ENCODE assay signal across 24 mouse cellular contexts in genomic region chr12:111267673-111268325, GRCm38 (mm10). TPM values are rescaled to one million over a fixed set of nuclear protein-coding genes. Genes with fewer than 3 reads are reported as not detected.
DNase-seq lines count a peak whose midpoint lies in the region; ATAC-seq and TF ChIP-seq lines count a peak whose summit lies in the region.
"Had no signal": no experiment of that assay in that cellular context is flagged by ENCODE, and none has a peak within 500 bp of the region (broad histone marks: within the 10 kb centered on the region; RNA-seq: fewer than 3 reads in every experiment).

No protein-coding gene starts in this region.

- H3K27me3 ChIP-seq in hindbrain, embryonic 10.5 days (ENCODE audit: insufficient read depth, poor library complexity, severe bottlenecking) = peaks cover 43% of the 10 kb centered on the region
- H3K27me3 ChIP-seq in hindbrain, postnatal 0 days (ENCODE audit: insufficient read depth, low read length) = peaks cover 20% of the 10 kb centered on the region
- H3K27me3 ChIP-seq in liver, embryonic 15.5 days = peaks cover 39% of the 10 kb centered on the region
- H3K27me3 ChIP-seq in stomach, embryonic 15.5 days (replicated peaks) = peaks cover 37% of the 10 kb centered on the region
- H3K27me3 ChIP-seq in thymus, adult 2 months (ENCODE audit: control insufficient read depth, insufficient read depth, low read length) = peaks cover 3% of the 10 kb centered on the region; the same call in 1 of the 2 replicates
- H3K27me3 ChIP-seq: CH12.LX had no signal

- peaks cover 48% of the 10 kb centered on the region for H3K4me1 ChIP-seq in hindbrain, embryonic 10.5 days (replicated peaks)
- H3K4me1 ChIP-seq in hindbrain, postnatal 0 days (ENCODE audit: insufficient read depth, low read length) = no peaks in the 10 kb centered on the region
- peaks cover 66% of the 10 kb centered on the region for H3K4me1 ChIP-seq in liver, embryonic 15.5 days (replicated peaks)
- H3K4me1 ChIP-seq in stomach, embryonic 15.5 days = peaks cover 14% of the 10 kb centered on the region; the same call in 1 of the 2 replicates
- no peaks in the 10 kb centered on the region for H3K4me1 ChIP-seq in thymus, adult 2 months (replicated peaks; ENCODE audit: control insufficient read depth, insufficient read depth, low read length)
- H3K4me1 ChIP-seq: embryonic facial prominence, embryonic 12.5 days had no signal

- TF ChIP-seq POLR2A in thymus, adult 2 months (IDR thresholded peaks at IDR 0.05; ENCODE audit: control insufficient read depth, extremely low read depth, insufficient read depth, low read length, poor library complexity) = no peak

- peak overlapping the region; percentile 50; the same call in 1 of the 2 replicates for H3K27ac ChIP-seq in hindbrain, embryonic 10.5 days
- H3K27ac ChIP-seq in hindbrain, postnatal 0 days = no peak overlapping the region
- H3K27ac ChIP-seq in liver, embryonic 15.5 days (replicated peaks) = peak overlapping the region; percentile 78
- no peak overlapping the region for H3K27ac ChIP-seq in stomach, embryonic 15.5 days
- H3K27ac ChIP-seq in thymus, adult 2 months (ENCODE audit: control insufficient read depth, insufficient read depth, low read length) = no peak overlapping the region
- H3K27ac ChIP-seq: embryonic facial prominence, embryonic 12.5 days; heart, embryonic 13.5 days; hindbrain, embryonic 14.5 days had no signal

- H3K9me3 ChIP-seq in hindbrain, embryonic 10.5 days = no peaks in the 10 kb centered on the region
- H3K9me3 ChIP-seq in hindbrain, postnatal 0 days (ENCODE audit: low read length) = no peaks in the 10 kb centered on the region
- no peaks in the 10 kb centered on the region for H3K9me3 ChIP-seq in liver, embryonic 15.5 days (replicated peaks)
- H3K9me3 ChIP-seq in stomach, embryonic 15.5 days = no peaks in the 10 kb centered on the region
- H3K9me3 ChIP-seq: embryonic facial prominence, embryonic 12.5 days; heart, embryonic 13.5 days had no signal

- no peak for DNase-seq in hindbrain, embryonic 10.5 days (ENCODE audit: low spot score)
- no peak for DNase-seq in hindbrain, postnatal 0 days (ENCODE audit: low spot score)
- DNase-seq in c-Kit-positive CD71-positive TER-119-negative erythroid progenitor cells, embryonic 14.5 days (ENCODE audit: low read depth) = peak; percentile 55
- DNase-seq in frontal cortex, adult 2 months (ENCODE audit: extremely low spot score in 1 of 2, low spot score in 1 of 2) = no peak
- DNase-seq in Muller cell, postnatal 12 days (ENCODE audit: inconsistent ontology term) = no peak
- no peak for DNase-seq in thymus, adult 2 months
- DNase-seq: cerebellum, adult 9-10 months; gastrocnemius, postnatal 14 days; heart, adult 18-20 months; kidney, postnatal 10 days; lung, postnatal 14 days; retina, postnatal 1 day; right cerebral cortex, postnatal 4 days; thymus, postnatal 25 days had no signal

- no peak for ATAC-seq in hindbrain, postnatal 0 days
- ATAC-seq in liver, embryonic 15.5 days (ENCODE audit: insufficient read depth) = peak; percentile 85
- peak; percentile 34; the same call in 1 of the 2 replicates for ATAC-seq in stomach, embryonic 15.5 days (ENCODE audit: insufficient read depth, low FRiP score, low read depth)
- ATAC-seq: intestine, embryonic 16.5 days had no signal

- no peak overlapping the region for H3K4me3 ChIP-seq in hindbrain, embryonic 10.5 days
- H3K4me3 ChIP-seq in hindbrain, postnatal 0 days (ENCODE audit: low read length) = no peak overlapping the region
- H3K4me3 ChIP-seq in liver, embryonic 15.5 days (replicated peaks) = no peak overlapping the region
- H3K4me3 ChIP-seq in stomach, embryonic 15.5 days (replicated peaks) = no peak overlapping the region
- no peak overlapping the region for H3K4me3 ChIP-seq in thymus, adult 2 months (ENCODE audit: control insufficient read depth, insufficient read depth, low read length)
- H3K4me3 ChIP-seq: embryonic facial prominence, embryonic 12.5 days; heart, embryonic 13.5 days had no signal

- no peak for TF ChIP-seq CTCF in hindbrain, postnatal 0 days (IDR thresholded peaks at IDR 0.05; ENCODE audit: low read depth)
- no peak for TF ChIP-seq CTCF in thymus, adult 2 months (IDR thresholded peaks at IDR 0.05; ENCODE audit: borderline replicate concordance, control insufficient read depth, extremely low read depth, insufficient read depth, low read length, poor library complexity)

- no peak overlapping the region for H3K9ac ChIP-seq in hindbrain, postnatal 0 days (replicated peaks; ENCODE audit: low read length)
- H3K9ac ChIP-seq in liver, embryonic 15.5 days = no peak overlapping the region
- no peak overlapping the region for H3K9ac ChIP-seq in stomach, embryonic 15.5 days
- H3K9ac ChIP-seq: embryonic facial prominence, embryonic 12.5 days; heart, embryonic 13.5 days; hindbrain, embryonic 14.5 days had no signal

- H3K36me3 ChIP-seq in hindbrain, embryonic 10.5 days = peaks cover 38% of the 10 kb centered on the region
- H3K36me3 ChIP-seq in hindbrain, postnatal 0 days (ENCODE audit: insufficient read depth, low read length) = peaks cover 9% of the 10 kb centered on the region
- H3K36me3 ChIP-seq in liver, embryonic 15.5 days (replicated peaks) = peaks cover 5% of the 10 kb centered on the region; the same call in 1 of the 2 replicates
- 0 out of 2 replicates have a peak, but pooled peaks cover 2% of the 10 kb centered on the region for H3K36me3 ChIP-seq in stomach, embryonic 15.5 days
- no peaks in the 10 kb centered on the region for H3K36me3 ChIP-seq in thymus, adult 2 months (ENCODE audit: control insufficient read depth, insufficient read depth, low read length)

- WGBS in hindbrain, embryonic 10.5 days = 69% methylated on average over 4 of the region's 4 CpGs
- WGBS in hindbrain, postnatal 0 days = 78% methylated on average over 4 of the region's 4 CpGs
- WGBS in liver, embryonic 15.5 days (ENCODE audit: insufficient replicate concordance) = 21% methylated on average over 4 of the region's 4 CpGs
- 58% methylated on average over 4 of the region's 4 CpGs for WGBS in stomach, embryonic 15.5 days
- WGBS in thymus, adult 2 months = 94% methylated on average over 4 of the region's 4 CpGs

- no peak overlapping the region for H3K4me2 ChIP-seq in hindbrain, postnatal 0 days (ENCODE audit: low read depth, low read length)
- peak overlapping the region; percentile 55 for H3K4me2 ChIP-seq in liver, embryonic 15.5 days
- no peak overlapping the region for H3K4me2 ChIP-seq in stomach, embryonic 15.5 days
- H3K4me2 ChIP-seq: embryonic facial prominence, embryonic 12.5 days; heart, embryonic 13.5 days; hindbrain, embryonic 14.5 days had no signal

RNA-seq across cellular contexts. Expression of gene Amn, which starts 3.1 kb away (rescaled TPM):
- 0.10 and 0.30 TPM in 2 replicates for polyA plus RNA-seq in hindbrain, embryonic 10.5 days (2016; fragmentation: Nextera tagmentation; extraction: Ambion mirVana)
- 82.6 and 133 TPM in 2 replicates for total RNA-seq in hindbrain, postnatal 0 days (2014; rRNA removed)
- polyA plus RNA-seq in hindbrain, postnatal 0 days (2015; fragmentation: Nextera tagmentation; extraction: Ambion mirVana) = 97.6 and 106 TPM in 2 replicates
- 1.3 and 1.7 TPM in 2 replicates for polyA plus RNA-seq in liver, embryonic 15.5 days (2015; fragmentation: Nextera tagmentation; extraction: Ambion mirVana)
- polyA plus RNA-seq in stomach, embryonic 15.5 days (2015; fragmentation: Nextera tagmentation; extraction: Ambion mirVana) = 21.1 and 25.3 TPM in 2 replicates
- 11.3 and 15.5 TPM in 2 replicates for polyA plus RNA-seq in frontal cortex, adult 2 months (2012; rRNA removed)
- polyA plus RNA-seq in thymus, adult 2 months (2012; rRNA removed) = 7.0 and 8.8 TPM in 2 replicates
- total RNA-seq: adrenal gland, adult 18-20 months; heart, adult 18-20 months; heart, postnatal 25 days had no signal
- polyA plus RNA-seq: neural tube, embryonic 11.5 days had no signal

Comparison
In these comparisons a context has a peak if more than half of its experiments do, and no peak if none do; other contexts are left out.
1. H3K27ac ChIP-seq: peak in hindbrain, embryonic 10.5 days (single experiment) and liver, embryonic 15.5 days (single experiment); none in hindbrain, postnatal 0 days (single experiment), stomach, embryonic 15.5 days (single experiment) and thymus, adult 2 months (single experiment).